Mouse (Mus musculus): ENCODE measurements at regions not wholly inside any gene's neighbourhood (a gene's known extent, or its start where the extent isn't known, plus 50 kb on each side); places are given as distances from the start of the nearest gene placed in this dataset.

- Histone ChIP-seq H3K27me3 (ENCODE audit: insufficient read depth, low read length) (no peaks in the 10 kb centered on the region), H3K4me2 (no peak overlapping the region), H3K4me3 (ENCODE audit: low read depth, low read length) (no peak overlapping the region), H3K36me3 (ENCODE audit: insufficient read depth) (no peaks in the 10 kb centered on the region), H3K9ac (no peak overlapping the region), H3K9me3 (ENCODE audit: low read depth, low read length) (no peaks in the 10 kb centered on the region), H3K27ac (ENCODE audit: low read depth) (no peak overlapping the region), H3K4me1 (ENCODE audit: insufficient read depth) (no peaks in the 10 kb centered on the region)
- WGBS, result 65% methylated on average over 4 of the region's 4 CpGs
- ATAC-seq (ENCODE audit: insufficient read depth), result no peak
- no peak for TF ChIP-seq CTCF (IDR thresholded peaks at IDR 0.05; ENCODE audit: low read depth)
- DNase-seq, result no peak
Observed at GRCm38 (mm10) chr5:69877100-69877499, 285.0 kb upstream of the Gnpda2 start.

GRCm38 (mm10) chr5:69863027-69863426 is 270.9 kb upstream of the Gnpda2 start:
- ATAC-seq (ENCODE audit: insufficient read depth), result no peak
- 78% methylated on average over 3 of the region's 3 CpGs for WGBS

GRCm38 (mm10) chr5:69844809-69845208 is 252.7 kb upstream of the Gnpda2 start:
- WGBS, result 39% methylated on average over 1 of the region's 1 CpGs
- ATAC-seq (ENCODE audit: insufficient read depth), result no peak
- no peaks in the 10 kb centered on the region for H3K36me3 ChIP-seq (ENCODE audit: insufficient read depth)
- no peaks in the 10 kb centered on the region for H3K27me3 ChIP-seq (ENCODE audit: insufficient read depth, low read length)
- no peak overlapping the region for H3K27ac ChIP-seq (ENCODE audit: low read depth)
- no peak overlapping the region for H3K4me3 ChIP-seq (ENCODE audit: low read depth, low read length)
- TF ChIP-seq CTCF (IDR thresholded peaks at IDR 0.05; ENCODE audit: low read depth), result no peak
- no peak for DNase-seq
- no peak overlapping the region for H3K4me2 ChIP-seq
- no peaks in the 10 kb centered on the region for H3K4me1 ChIP-seq (ENCODE audit: insufficient read depth)
- no peak overlapping the region for H3K9ac ChIP-seq
- no peaks in the 10 kb centered on the region for H3K9me3 ChIP-seq (ENCODE audit: low read depth, low read length)

More at GRCm38 (mm10) chr5:69863027-69863426, 270.9 kb upstream of the Gnpda2 start:
- Histone ChIP-seq H3K4me1 (ENCODE audit: insufficient read depth) (no peaks in the 10 kb centered on the region), H3K4me2 (no peak overlapping the region), H3K9me3 (ENCODE audit: low read depth, low read length) (no peaks in the 10 kb centered on the region), H3K4me3 (ENCODE audit: low read depth, low read length) (no peak overlapping the region), H3K27me3 (ENCODE audit: insufficient read depth, low read length) (no peaks in the 10 kb centered on the region), H3K36me3 (ENCODE audit: insufficient read depth) (no peaks in the 10 kb centered on the region), H3K9ac (no peak overlapping the region), H3K27ac (ENCODE audit: low read depth) (no peak overlapping the region)
- no peak for TF ChIP-seq CTCF (IDR thresholded peaks at IDR 0.05; ENCODE audit: low read depth)
- DNase-seq, result no peak

- no peak overlapping the region for H3K27ac ChIP-seq (ENCODE audit: low read depth)
- H3K9ac ChIP-seq, result no peak overlapping the region
- DNase-seq (no peak), ATAC-seq (ENCODE audit: insufficient read depth) (no peak)
- no peaks in the 10 kb centered on the region for H3K9me3 ChIP-seq (ENCODE audit: low read depth, low read length)
- TF ChIP-seq CTCF (IDR thresholded peaks at IDR 0.05; ENCODE audit: low read depth), result no peak
- no peak overlapping the region for H3K4me2 ChIP-seq
- H3K27me3 ChIP-seq (ENCODE audit: insufficient read depth, low read length), result no peaks in the 10 kb centered on the region
- H3K4me1 ChIP-seq (ENCODE audit: insufficient read depth), result no peaks in the 10 kb centered on the region
- WGBS, result 84% methylated on average over 7 of the region's 7 CpGs
- H3K36me3 ChIP-seq (ENCODE audit: insufficient read depth), result no peaks in the 10 kb centered on the region
- H3K4me3 ChIP-seq (ENCODE audit: low read depth, low read length), result no peak overlapping the region
Observed at GRCm38 (mm10) chr5:69837947-69838710, 246.0 kb upstream of the Gnpda2 start.

- Histone ChIP-seq H3K27ac (ENCODE audit: low read depth) (no peak overlapping the region), H3K36me3 (ENCODE audit: insufficient read depth) (no peaks in the 10 kb centered on the region), H3K4me1 (ENCODE audit: insufficient read depth) (no peaks in the 10 kb centered on the region), H3K4me3 (ENCODE audit: low read depth, low read length) (no peak overlapping the region), H3K27me3 (ENCODE audit: insufficient read depth, low read length) (no peaks in the 10 kb centered on the region), H3K9ac (no peak overlapping the region), H3K4me2 (no peak overlapping the region), H3K9me3 (ENCODE audit: low read depth, low read length) (no peaks in the 10 kb centered on the region)
- ATAC-seq (ENCODE audit: insufficient read depth) (no peak), DNase-seq (no peak)
- no peak for TF ChIP-seq CTCF (IDR thresholded peaks at IDR 0.05; ENCODE audit: low read depth)
- 82% methylated on average over 8 of the region's 8 CpGs for WGBS
Observed at GRCm38 (mm10) chr5:69836356-69836755, 244.2 kb upstream of the Gnpda2 start.

GRCm38 (mm10) chr5:69835162-69835561 is 243.0 kb upstream of the Gnpda2 start:
- Histone ChIP-seq H3K27ac (ENCODE audit: low read depth) (no peak overlapping the region), H3K9me3 (ENCODE audit: low read depth, low read length) (no peaks in the 10 kb centered on the region), H3K4me1 (ENCODE audit: insufficient read depth) (no peaks in the 10 kb centered on the region), H3K4me3 (ENCODE audit: low read depth, low read length) (no peak overlapping the region), H3K9ac (no peak overlapping the region), H3K27me3 (ENCODE audit: insufficient read depth, low read length) (no peaks in the 10 kb centered on the region), H3K36me3 (ENCODE audit: insufficient read depth) (no peaks in the 10 kb centered on the region), H3K4me2 (no peak overlapping the region)
- TF ChIP-seq CTCF (IDR thresholded peaks at IDR 0.05; ENCODE audit: low read depth), result no peak
- WGBS, result 81% methylated on average over 8 of the region's 8 CpGs
- ATAC-seq (ENCODE audit: insufficient read depth), result no peak
- no peak for DNase-seq

GRCm38 (mm10) chr5:69817778-69818177 is 225.6 kb upstream of the Gnpda2 start:
- Histone ChIP-seq H3K27me3 (ENCODE audit: insufficient read depth, low read length) (no peaks in the 10 kb centered on the region), H3K4me3 (ENCODE audit: low read depth, low read length) (no peak overlapping the region), H3K27ac (ENCODE audit: low read depth) (no peak overlapping the region), H3K4me1 (ENCODE audit: insufficient read depth) (no peaks in the 10 kb centered on the region), H3K9ac (no peak overlapping the region), H3K9me3 (ENCODE audit: low read depth, low read length) (no peaks in the 10 kb centered on the region), H3K4me2 (no peak overlapping the region), H3K36me3 (ENCODE audit: insufficient read depth) (no peaks in the 10 kb centered on the region)
- TF ChIP-seq CTCF (IDR thresholded peaks at IDR 0.05; ENCODE audit: low read depth), result no peak
- 61% methylated on average over 4 of the region's 4 CpGs for whole genome bisulfite sequencing
- DNase-seq, result no peak
- no peak for ATAC-seq (ENCODE audit: insufficient read depth)

Measured in lung, embryonic 14.5 days (tissue).